Mouse (Mus musculus) myocyte (in vitro differentiated cells): ENCODE measurements around the gene Slc28a3. TPM values are rescaled to one million over a fixed set of nuclear protein-coding genes. Genes with fewer than 3 reads are reported as not detected.

ENCODE experiments used
- H3K27me3 ChIP-seq: one replicate; pipeline ENCODE4 v1.6.1; 2011; ENCODE audit not compliant: control insufficient read depth, insufficient read depth, insufficient read length
- H3K36me3 ChIP-seq: one replicate; pipeline ENCODE4 v1.6.1; 2011; ENCODE audit not compliant: control insufficient read depth, insufficient read depth
- H3K4me2 ChIP-seq: one replicate; pipeline ENCODE4 v1.6.1; 2011; ENCODE audit warnings: low read depth, control low read depth
- H3K4me3 ChIP-seq: one replicate; pipeline ENCODE4 v1.5.1; 2011; ENCODE audit warnings: mild to moderate bottlenecking, control low read depth, moderate library complexity
- H3K79me2 ChIP-seq: one replicate; pipeline ENCODE4 v1.6.1; 2011; ENCODE audit not compliant: control insufficient read depth, insufficient read depth
- H3ac ChIP-seq: one replicate; pipeline ENCODE4 v1.6.1; 2011; ENCODE audit not compliant: control insufficient read depth, insufficient read length
- CEBPB ChIP-seq: IDR thresholded peaks from 2 replicates; pipeline ENCODE4 v1.6.1; 2011; ENCODE audit warnings: mild to moderate bottlenecking, moderate library complexity; ENCODE audit not compliant: poor library complexity, insufficient read depth, severe bottlenecking
- E2F4 ChIP-seq: IDR thresholded peaks from one replicate; pipeline ENCODE4 v1.6.1; 2011; ENCODE audit warnings: mild to moderate bottlenecking, control low read depth, moderate library complexity; ENCODE audit not compliant: insufficient read depth
- MAX ChIP-seq: IDR thresholded peaks from one replicate; pipeline ENCODE4 v1.6.1; 2011; ENCODE audit warnings: low read depth, mild to moderate bottlenecking, control low read depth
- MYOD1 ChIP-seq, 3 experiments: IDR thresholded peaks; one replicate each; pipeline ENCODE4 v1.6.1; 2011; ENCODE audit warnings: control low read depth in 2 of 3, low read depth in 2 of 3, mild to moderate bottlenecking in 2 of 3, moderate library complexity in 1 of 3; ENCODE audit not compliant: insufficient read length in 2 of 3, control insufficient read depth in 1 of 3
- MYOG ChIP-seq, 3 experiments: IDR thresholded peaks; one replicate each; pipeline ENCODE4 v1.6.1; 2011; ENCODE audit warnings: control low read depth in 2 of 3, low read depth in 2 of 3, mild to moderate bottlenecking in 2 of 3; ENCODE audit not compliant: insufficient read length in 2 of 3, control insufficient read depth in 1 of 3, insufficient read depth in 1 of 3
- POLR2A ChIP-seq: IDR thresholded peaks from one replicate; pipeline ENCODE4 v1.6.1; 2011; ENCODE audit warnings: low read depth, mild to moderate bottlenecking, control low read depth, moderate library complexity; ENCODE audit not compliant: insufficient read length
- POLR2AphosphoS2 ChIP-seq: IDR thresholded peaks from one replicate; pipeline ENCODE4 v1.6.1; 2011; ENCODE audit warnings: low read depth, control low read depth; ENCODE audit not compliant: insufficient read length
- REST ChIP-seq: IDR thresholded peaks from one replicate; pipeline ENCODE4 v1.6.1; 2011; ENCODE audit warnings: mild to moderate bottlenecking, control low read depth, moderate library complexity; ENCODE audit not compliant: insufficient read depth, insufficient read length
- SRF ChIP-seq: IDR thresholded peaks from one replicate; pipeline ENCODE4 v1.6.1; 2011; ENCODE audit warnings: low read depth; ENCODE audit not compliant: control insufficient read depth, insufficient read length
- TCF12 ChIP-seq: IDR thresholded peaks from one replicate; pipeline ENCODE4 v1.6.1; 2011; ENCODE audit warnings: mild to moderate bottlenecking, control low read depth; ENCODE audit not compliant: poor library complexity, insufficient read depth, severe bottlenecking
- TCF3 ChIP-seq: IDR thresholded peaks from one replicate; pipeline ENCODE4 v1.6.1; 2011; ENCODE audit warnings: low read depth, control low read depth; ENCODE audit not compliant: insufficient read length
- USF1 ChIP-seq: IDR thresholded peaks from one replicate; pipeline ENCODE4 v1.6.1; 2011; ENCODE audit warnings: low read depth, mild to moderate bottlenecking, control low read depth, moderate library complexity
- polyA plus RNA-seq: library from polyadenylated mRNA; unstranded; fragments of >200 nt; fragmentation: generic; extraction: Trizol; gene quantifications from one replicate; pipeline ENCODE4 v1.2.1, GENCODE M21; 2012; ENCODE audit warnings: missing spikeins

The Slc28a3 gene
- polyA plus RNA-seq, 1 experiment, result not detected

- Histone ChIP-seq H3K4me2 (no peak overlapping the region), H3ac (no peak overlapping the region), H3K27me3 (no peaks in the 10 kb centered on the region), H3K36me3 (no peaks in the 10 kb centered on the region), H3K4me3 (no peak overlapping the region), H3K79me2 (no peaks in the 10 kb centered on the region)
- TF ChIP-seq USF1 (no peak), TCF12 (no peak), CEBPB (no peak), MAX (no peak), SRF (no peak), REST (no peak), TCF3 (no peak)
These were observed 18.8 kb upstream of the Slc28a3 start for GRCm38 (mm10) chr13:58629365-58630050.

DNA sequence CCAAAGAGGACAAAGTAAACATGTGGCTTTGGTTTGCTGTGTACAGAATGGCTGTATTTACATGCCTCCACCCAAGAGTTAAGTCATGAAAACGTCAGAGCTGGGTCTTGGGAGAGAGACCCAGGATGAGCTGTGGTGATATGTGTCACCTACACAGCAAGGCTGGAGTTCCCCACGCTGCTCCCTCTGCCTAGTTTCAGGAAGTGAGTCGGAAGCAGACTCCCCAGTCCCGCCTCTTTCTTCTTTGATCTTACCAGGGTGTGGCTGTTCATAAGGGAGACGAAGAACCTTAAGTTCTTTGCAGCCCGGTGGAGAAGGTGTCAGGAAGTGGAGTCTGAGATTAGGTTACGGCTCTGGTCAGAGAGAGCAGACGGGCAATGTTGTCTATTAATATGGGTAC lies 12.0 kb upstream of the Slc28a3 start:
- Histone ChIP-seq H3K36me3 (no peaks in the 10 kb centered on the region), H3K4me2 (no peak overlapping the region), H3K4me3 (no peak overlapping the region), H3K79me2 (no peaks in the 10 kb centered on the region), H3K27me3 (peaks cover 13% of the 10 kb centered on the region), H3ac (no peak overlapping the region)
- TF ChIP-seq MAX (no peak), POLR2A (no peak), E2F4 (no peak), MYOD1 (IDR thresholded peaks at IDR 0.05; ENCODE audit: control insufficient read depth in 1 of 3, insufficient read length in 2 of 3, low read depth in 2 of 3) (no peak), USF1 (no peak), CEBPB (no peak), REST (no peak), MYOG (IDR thresholded peaks at IDR 0.05; ENCODE audit: control insufficient read depth in 1 of 3, insufficient read depth in 1 of 3, insufficient read length in 2 of 3, low read depth in 2 of 3) (no peak), TCF3 (no peak), TCF12 (no peak), POLR2AphosphoS2 (no peak), SRF (no peak)

- Histone ChIP-seq H3K4me2 (no peak overlapping the region), H3ac (no peak overlapping the region), H3K27me3 (peaks cover 33% of the 10 kb centered on the region), H3K79me2 (no peaks in the 10 kb centered on the region), H3K4me3 (no peak overlapping the region), H3K36me3 (no peaks in the 10 kb centered on the region)
- TF ChIP-seq POLR2AphosphoS2, result no peak
- TF ChIP-seq TCF3, result no peak
- no peak for TF ChIP-seq USF1
These were observed 8.6 kb upstream of the Slc28a3 start for GRCm38 (mm10) chr13:58619301-58619700.

DNA sequence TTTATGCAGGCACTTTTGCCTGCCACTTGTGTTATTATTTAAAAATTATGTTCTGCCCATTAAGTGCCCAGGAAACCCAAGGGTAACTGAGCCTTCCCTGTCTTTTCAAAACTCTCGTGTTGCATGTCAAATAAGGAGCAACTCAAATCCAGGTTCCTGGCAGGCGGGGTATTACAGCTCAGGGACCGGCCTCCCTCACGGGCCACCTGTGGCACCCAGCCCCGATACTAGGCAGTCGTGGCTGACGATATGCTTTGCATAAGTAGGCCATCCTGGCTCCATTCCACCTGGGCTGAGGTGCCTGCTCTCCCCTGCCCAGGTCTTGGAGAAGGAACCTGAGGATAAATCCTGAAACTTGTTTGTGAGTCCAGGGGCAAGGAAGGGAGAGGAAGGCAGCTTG lies 618 bp downstream of the Slc28a3 start:
- TF ChIP-seq MYOD1 (IDR thresholded peaks at IDR 0.05; ENCODE audit: control insufficient read depth in 1 of 3, insufficient read length in 2 of 3, low read depth in 2 of 3) (no peak), TCF12 (no peak), MYOG (IDR thresholded peaks at IDR 0.05; ENCODE audit: control insufficient read depth in 1 of 3, insufficient read depth in 1 of 3, insufficient read length in 2 of 3, low read depth in 2 of 3) (no peak), REST (no peak), E2F4 (no peak), USF1 (no peak), TCF3 (no peak), POLR2AphosphoS2 (no peak), POLR2A (no peak), CEBPB (no peak), MAX (no peak), SRF (no peak)
- Histone ChIP-seq H3K79me2 (no peaks in the 10 kb centered on the region), H3K27me3 (peaks cover 52% of the 10 kb centered on the region), H3K4me2 (no peak overlapping the region), H3ac (no peak overlapping the region), H3K4me3 (no peak overlapping the region), H3K36me3 (no peaks in the 10 kb centered on the region)

DNA sequence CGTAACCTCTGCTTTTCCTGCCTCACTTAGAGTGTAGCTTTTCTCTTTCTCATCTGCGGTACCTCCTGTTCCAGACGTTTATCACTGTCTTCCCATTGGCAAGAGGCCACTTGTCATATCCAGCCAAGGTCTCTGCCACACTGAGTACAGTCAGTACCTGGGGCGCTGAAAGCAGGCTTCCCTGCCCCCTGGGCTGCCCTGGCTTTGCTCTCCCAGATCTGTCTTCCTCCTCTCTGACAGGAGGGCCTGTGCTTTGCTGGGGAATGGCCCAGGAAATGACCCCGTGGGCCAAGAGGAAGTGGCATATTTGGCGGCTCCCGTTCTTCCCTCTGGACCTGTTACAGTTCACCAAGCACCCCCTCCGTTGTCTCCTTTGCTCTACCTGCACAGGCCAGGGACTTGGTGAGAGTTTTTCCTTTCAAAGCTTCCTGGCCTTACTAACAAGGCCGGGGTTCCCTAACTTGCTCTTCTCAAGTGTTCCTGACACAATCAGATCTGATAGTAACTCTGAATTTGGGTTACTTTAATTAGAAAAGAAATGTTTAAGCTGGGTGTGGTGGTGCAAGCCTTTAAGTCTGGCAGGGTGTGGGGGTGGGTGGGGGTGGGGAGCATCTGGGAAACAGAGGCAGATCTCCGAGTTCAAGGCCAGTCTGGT lies 9.3 kb downstream of the Slc28a3 start:
- Histone ChIP-seq H3K36me3 (no peaks in the 10 kb centered on the region), H3K4me3 (no peak overlapping the region), H3ac (no peak overlapping the region), H3K27me3 (peaks cover 17% of the 10 kb centered on the region), H3K79me2 (no peaks in the 10 kb centered on the region), H3K4me2 (no peak overlapping the region)
- TF ChIP-seq REST (no peak), TCF3 (no peak), USF1 (no peak), MYOG (IDR thresholded peaks at IDR 0.05; ENCODE audit: control insufficient read depth in 1 of 3, insufficient read depth in 1 of 3, insufficient read length in 2 of 3, low read depth in 2 of 3) (no peak), CEBPB (no peak), MAX (no peak), POLR2AphosphoS2 (no peak), POLR2A (no peak), TCF12 (no peak), E2F4 (no peak), MYOD1 (IDR thresholded peaks at IDR 0.05; ENCODE audit: control insufficient read depth in 1 of 3, insufficient read length in 2 of 3, low read depth in 2 of 3) (no peak), SRF (no peak)
